Comparison of ENCODE assay signal across 12 mouse cellular contexts in genomic region chr1:58369716-58370115, GRCm38 (mm10).
"Had no signal": no experiment of that assay in that cellular context is flagged by ENCODE, and none has a peak within 500 bp of the region (broad histone marks: within the 10 kb centered on the region; RNA-seq: fewer than 3 reads in every experiment).

No protein-coding gene starts in this region.

- DNase-seq: left cerebral cortex, postnatal 4 days; liver; liver, embryonic 13.5 days; liver, postnatal 0 days; lung, adult 18-20 months; lung, adult 2 months; lung, embryonic 14.5 days; lung, postnatal 10 days; lung, postnatal 14 days; lung, postnatal 36 days; lung, postnatal 4 days; midbrain, embryonic 14.5 days had no signal
